Mouse (Mus musculus): ENCODE data around the gene Hist1h4a. TPM values are rescaled to one million over a fixed set of nuclear protein-coding genes. Genes with fewer than 3 reads are reported as not detected.
"Not testable (repeated sequence)": the region's sequence is repeated elsewhere in the genome, so short reads cannot be mapped to it uniquely, and the experiment has no call there.

The Hist1h4a gene
- polyA plus RNA-seq, 1 experiment from 2014 or later: 0.95 TPM

DNA sequence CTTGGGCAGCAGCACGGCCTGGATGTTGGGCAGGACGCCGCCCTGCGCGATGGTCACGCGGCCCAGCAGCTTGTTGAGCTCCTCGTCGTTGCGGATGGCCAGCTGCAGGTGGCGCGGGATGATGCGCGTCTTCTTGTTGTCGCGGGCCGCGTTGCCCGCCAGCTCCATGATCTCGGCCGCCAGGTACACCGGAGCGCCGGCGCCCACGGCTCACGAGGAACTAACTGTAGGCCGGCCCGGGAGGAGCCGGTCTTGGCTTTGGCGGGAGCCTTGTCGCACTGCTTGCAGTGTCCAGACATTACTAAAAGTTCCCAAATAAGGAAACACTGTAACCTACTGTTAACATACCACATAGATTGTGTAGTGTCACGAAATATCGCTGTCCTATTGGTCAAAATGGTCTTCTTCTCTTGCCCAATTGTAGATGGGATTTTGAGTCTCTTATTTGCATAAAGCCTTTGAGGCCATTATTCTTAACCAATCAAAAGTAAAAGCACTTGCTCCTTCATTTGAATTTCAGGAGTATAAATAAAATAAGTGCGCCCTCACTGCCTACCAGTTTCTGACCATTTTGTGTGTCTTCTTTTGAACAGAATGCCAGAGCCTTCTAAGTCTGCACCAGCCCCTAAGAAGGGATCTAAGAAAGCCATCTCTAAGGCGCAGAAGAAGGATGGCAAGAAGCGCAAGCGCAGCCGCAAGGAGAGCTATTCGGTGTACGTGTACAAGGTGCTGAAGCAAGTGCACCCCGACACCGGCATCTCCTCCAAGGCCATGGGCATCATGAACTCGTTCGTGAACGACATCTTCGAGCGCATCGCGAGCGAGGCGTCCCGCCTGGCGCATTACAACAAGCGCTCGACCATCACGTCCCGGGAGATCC lies 14.6 kb downstream of the Hist1h4a start, which contains the start of gene Hist1h2bb:
TSS of gene Hist1h2bb (plus strand) at position 534 of the 880 bp plus-strand sequence.
- ATAC-seq (replicated peaks; ENCODE audit: low FRiP score) (peak; percentile 90), DNase-seq (ENCODE audit: low spot score) (peak; percentile 87)
- Histone ChIP-seq H3K4me3 (ENCODE audit: low read depth, low read length) (peak within 1 kb of the TSS; percentile 38), H3K27ac (ENCODE audit: low read depth, low read length) (peak within 1 kb of the TSS; percentile 99), H3K9ac (ENCODE audit: low read length) (peak within 1 kb of the TSS; percentile 81), H3K4me2 (ENCODE audit: low read depth, low read length, severe bottlenecking) (peak within 1 kb of the TSS; percentile 60)
- H3K27me3 ChIP-seq (ENCODE audit: control insufficient read depth, insufficient read depth, low read length); H3K9me3 ChIP-seq (ENCODE audit: control insufficient read depth, low read length); H3K4me1 ChIP-seq (replicated peaks; ENCODE audit: control insufficient read depth, insufficient read depth, low read length); H3K36me3 ChIP-seq (ENCODE audit: control insufficient read depth, insufficient read depth, low read length): not testable (repeated sequence)
- under 1% methylated on average over 36 of the region's 58 CpGs for WGBS

DNA sequence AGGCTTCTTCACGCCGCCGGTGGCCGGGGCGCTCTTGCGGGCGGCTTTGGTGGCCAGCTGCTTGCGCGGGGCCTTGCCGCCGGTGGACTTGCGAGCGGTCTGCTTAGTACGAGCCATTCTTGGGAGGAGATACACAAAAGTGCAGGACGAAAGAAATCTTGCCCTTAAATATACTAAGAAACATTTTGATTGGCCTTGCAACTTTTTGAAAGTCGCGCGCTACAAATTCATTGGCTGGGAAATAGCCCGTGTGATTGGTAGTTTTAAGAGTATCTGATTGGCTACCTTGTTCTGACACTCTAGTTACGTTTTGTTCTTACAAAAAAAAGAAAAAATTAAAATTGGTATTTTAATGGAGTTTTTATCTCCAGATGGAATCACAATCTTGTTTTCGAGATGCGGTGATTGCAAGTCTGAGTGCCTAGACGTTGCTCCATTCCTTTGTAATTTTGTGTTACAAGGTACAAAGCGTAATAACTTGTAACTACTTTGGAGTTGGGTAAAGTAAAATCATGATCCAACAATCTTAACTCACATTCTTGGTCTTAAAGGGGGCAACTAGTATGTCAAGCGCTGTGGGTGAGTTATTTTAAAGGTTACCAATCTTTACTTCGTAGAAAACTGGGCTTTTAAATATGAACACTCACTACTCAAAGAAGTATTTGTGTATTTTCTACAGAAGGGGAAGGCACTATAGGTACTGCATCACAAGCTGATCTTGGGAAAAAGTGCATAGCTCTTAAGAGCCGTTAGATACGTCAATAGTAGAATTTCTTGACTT lies 15.5 kb downstream of the Hist1h4a start, which contains the start of gene Hist1h3c:
TSS of gene Hist1h3c (minus strand) at position 222 of the 781 bp plus-strand sequence.
- DNase-seq (ENCODE audit: low spot score) (peak; percentile 84), ATAC-seq (replicated peaks; ENCODE audit: low FRiP score) (peak; percentile 76)
- H3K36me3 ChIP-seq (ENCODE audit: control insufficient read depth, insufficient read depth, low read length): no peaks in the 10 kb centered on the region
- no peaks in the 10 kb centered on the region; the same call in 1 of the 2 replicates for H3K4me1 ChIP-seq (replicated peaks; ENCODE audit: control insufficient read depth, insufficient read depth, low read length)
- H3K27me3 ChIP-seq (ENCODE audit: control insufficient read depth, insufficient read depth, low read length): no peaks in the 10 kb centered on the region
- H3K27ac ChIP-seq (ENCODE audit: low read depth, low read length): peak within 1 kb of the TSS; percentile 99
- H3K4me2 ChIP-seq (ENCODE audit: low read depth, low read length, severe bottlenecking): peak within 1 kb of the TSS; percentile 59
- H3K9ac ChIP-seq (ENCODE audit: low read length): peak within 1 kb of the TSS; percentile 81
- no peaks in the 10 kb centered on the region for H3K9me3 ChIP-seq (ENCODE audit: control insufficient read depth, low read length)
- WGBS: under 1% methylated on average over 23 of the region's 28 CpGs
- H3K4me3 ChIP-seq (ENCODE audit: low read depth, low read length): peak within 1 kb of the TSS; percentile 38

GRCm38 (mm10) chr13:23744421-23745380 lies 16.3 kb downstream of the Hist1h4a start:
- Histone ChIP-seq H3K4me1 (replicated peaks; ENCODE audit: control insufficient read depth, insufficient read depth, low read length) (no peaks in the 10 kb centered on the region; the same call in 1 of the 2 replicates), H3K27me3 (ENCODE audit: control insufficient read depth, insufficient read depth, low read length) (no peaks in the 10 kb centered on the region), H3K9me3 (ENCODE audit: control insufficient read depth, low read length) (no peaks in the 10 kb centered on the region), H3K27ac (ENCODE audit: low read depth, low read length) (peak overlapping the region; percentile 99), H3K36me3 (ENCODE audit: control insufficient read depth, insufficient read depth, low read length) (no peaks in the 10 kb centered on the region), H3K4me2 (ENCODE audit: low read depth, low read length, severe bottlenecking) (peak overlapping the region; percentile 58), H3K9ac (ENCODE audit: low read length) (peak overlapping the region; percentile 75), H3K4me3 (ENCODE audit: low read depth, low read length) (peak overlapping the region; percentile 38)
- no peak for DNase-seq (ENCODE audit: low spot score)
- WGBS: 2% methylated on average over 13 of the region's 36 CpGs
- peak; percentile 0; the same call in 1 of the 2 replicates for ATAC-seq (replicated peaks; ENCODE audit: low FRiP score)

- peak overlapping the region; percentile 75 for H3K9ac ChIP-seq (ENCODE audit: low read length)
- ATAC-seq (replicated peaks; ENCODE audit: low FRiP score) (no peak), DNase-seq (ENCODE audit: low spot score) (no peak)
- H3K4me1 ChIP-seq (replicated peaks; ENCODE audit: control insufficient read depth, insufficient read depth, low read length): no peaks in the 10 kb centered on the region; the same call in 1 of the 2 replicates
- no peaks in the 10 kb centered on the region for H3K27me3 ChIP-seq (ENCODE audit: control insufficient read depth, insufficient read depth, low read length)
- WGBS: 53% methylated on average over 4 of the region's 4 CpGs
- H3K4me3 ChIP-seq (ENCODE audit: low read depth, low read length): 0 out of 2 replicates have a peak overlapping the region, but pooled peaks have one; percentile 38
- peak overlapping the region; percentile 58 for H3K4me2 ChIP-seq (ENCODE audit: low read depth, low read length, severe bottlenecking)
- H3K27ac ChIP-seq (ENCODE audit: low read depth, low read length): peak overlapping the region; percentile 99
- no peaks in the 10 kb centered on the region for H3K9me3 ChIP-seq (ENCODE audit: control insufficient read depth, low read length)
- no peaks in the 10 kb centered on the region for H3K36me3 ChIP-seq (ENCODE audit: control insufficient read depth, insufficient read depth, low read length)
These were observed 17.1 kb downstream of the Hist1h4a start for GRCm38 (mm10) chr13:23743963-23744362.

DNA sequence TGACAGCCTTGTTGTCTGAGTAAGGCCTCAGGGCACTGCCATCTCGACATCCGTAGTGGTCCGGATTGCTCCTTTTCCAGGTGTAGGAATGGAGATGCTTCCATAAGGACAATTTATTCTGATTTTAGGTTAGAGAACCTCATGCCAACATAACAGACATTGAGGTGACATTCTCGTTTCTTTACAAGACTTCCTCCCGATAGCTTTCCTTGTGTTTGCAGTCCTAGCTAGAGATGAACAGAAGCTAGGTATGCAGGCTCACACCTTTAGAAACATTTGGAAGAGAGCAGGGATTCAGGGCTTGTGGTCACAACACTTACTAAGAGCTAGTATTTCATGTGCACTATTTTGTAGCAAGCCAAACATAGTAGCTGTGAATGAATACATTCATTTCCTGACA lies 17.8 kb downstream of the Hist1h4a start:
- ATAC-seq (replicated peaks; ENCODE audit: low FRiP score) (no peak), DNase-seq (ENCODE audit: low spot score) (no peak)
- Histone ChIP-seq H3K4me2 (ENCODE audit: low read depth, low read length, severe bottlenecking) (no peak overlapping the region), H3K4me1 (replicated peaks; ENCODE audit: control insufficient read depth, insufficient read depth, low read length) (no peaks in the 10 kb centered on the region; the same call in 1 of the 2 replicates), H3K9me3 (ENCODE audit: control insufficient read depth, low read length) (no peaks in the 10 kb centered on the region), H3K4me3 (ENCODE audit: low read depth, low read length) (no peak overlapping the region), H3K9ac (ENCODE audit: low read length) (no peak overlapping the region), H3K36me3 (ENCODE audit: control insufficient read depth, insufficient read depth, low read length) (no peaks in the 10 kb centered on the region), H3K27ac (ENCODE audit: low read depth, low read length) (peak overlapping the region; percentile 47; the same call in 1 of the 2 replicates), H3K27me3 (ENCODE audit: control insufficient read depth, insufficient read depth, low read length) (no peaks in the 10 kb centered on the region)
- WGBS: 87% methylated on average over 5 of the region's 5 CpGs

DNA sequence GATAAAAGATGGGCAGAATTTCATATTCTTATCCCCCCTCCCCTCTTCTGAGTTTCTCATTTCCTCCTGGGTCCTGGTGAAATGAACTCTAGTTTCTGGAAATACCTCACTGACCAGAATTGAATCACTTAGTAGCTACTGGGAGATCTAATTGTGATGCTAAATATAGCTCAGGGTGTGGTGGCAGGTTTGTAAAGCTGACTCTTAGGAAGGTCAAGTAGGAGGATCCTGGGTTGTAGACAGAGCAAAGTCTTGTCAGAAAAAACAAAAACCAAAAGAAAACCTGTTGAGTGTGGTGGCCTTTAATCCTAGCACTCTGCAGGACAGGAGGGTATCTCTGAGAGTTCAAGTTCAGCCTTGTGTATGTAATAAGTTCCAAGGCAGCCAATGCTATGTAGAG lies 19.0 kb downstream of the Hist1h4a start:
- Histone ChIP-seq H3K4me2 (ENCODE audit: low read depth, low read length, severe bottlenecking) (no peak overlapping the region), H3K27me3 (ENCODE audit: control insufficient read depth, insufficient read depth, low read length) (no peaks in the 10 kb centered on the region), H3K4me3 (ENCODE audit: low read depth, low read length) (no peak overlapping the region), H3K9me3 (ENCODE audit: control insufficient read depth, low read length) (no peaks in the 10 kb centered on the region), H3K9ac (ENCODE audit: low read length) (no peak overlapping the region), H3K27ac (ENCODE audit: low read depth, low read length) (no peak overlapping the region), H3K4me1 (replicated peaks; ENCODE audit: control insufficient read depth, insufficient read depth, low read length) (no peaks in the 10 kb centered on the region; the same call in 1 of the 2 replicates), H3K36me3 (ENCODE audit: control insufficient read depth, insufficient read depth, low read length) (no peaks in the 10 kb centered on the region)
- ATAC-seq (replicated peaks; ENCODE audit: low FRiP score): no peak
- no peak for DNase-seq (ENCODE audit: low spot score)

- Histone ChIP-seq H3K27me3 (ENCODE audit: control insufficient read depth, insufficient read depth, low read length) (no peaks in the 10 kb centered on the region), H3K36me3 (ENCODE audit: control insufficient read depth, insufficient read depth, low read length) (no peaks in the 10 kb centered on the region), H3K27ac (ENCODE audit: low read depth, low read length) (no peak overlapping the region), H3K4me2 (ENCODE audit: low read depth, low read length, severe bottlenecking) (peak overlapping the region; percentile 95; the same call in 1 of the 2 replicates), H3K4me3 (ENCODE audit: low read depth, low read length) (no peak overlapping the region), H3K4me1 (replicated peaks; ENCODE audit: control insufficient read depth, insufficient read depth, low read length) (no peaks in the 10 kb centered on the region; the same call in 1 of the 2 replicates), H3K9ac (ENCODE audit: low read length) (no peak overlapping the region), H3K9me3 (ENCODE audit: control insufficient read depth, low read length) (no peaks in the 10 kb centered on the region)
- no peak for DNase-seq (ENCODE audit: low spot score)
- ATAC-seq (replicated peaks; ENCODE audit: low FRiP score): no peak
- 71% methylated on average over 5 of the region's 5 CpGs for WGBS
These were observed 20.1 kb downstream of the Hist1h4a start for GRCm38 (mm10) chr13:23740910-23741309.
